In genomic region chr17:12749421-12750367, GRCm38 (mm10) we compare ENCODE assay signal across 8 mouse cellular contexts. TPM values are rescaled to one million over a fixed set of nuclear protein-coding genes. Genes with fewer than 3 reads are reported as not detected.
DNase-seq lines count a peak whose midpoint lies in the region; ATAC-seq and TF ChIP-seq lines count a peak whose summit lies in the region.

No protein-coding gene starts in this region.

- no peak overlapping the region for H3K9ac ChIP-seq in hindbrain, embryonic 12.5 days
- no peak overlapping the region for H3K9ac ChIP-seq in hindbrain, embryonic 11.5 days (ENCODE audit: low read depth, low read length)
- H3K9ac ChIP-seq in hindbrain, embryonic 16.5 days (ENCODE audit: low read depth, low read length): no peak overlapping the region
- H3K9ac ChIP-seq in lung, embryonic 14.5 days: no peak overlapping the region

- peak overlapping the region; percentile 52; the same call in 1 of the 2 replicates for H3K27ac ChIP-seq in hindbrain, embryonic 12.5 days
- H3K27ac ChIP-seq in hindbrain, embryonic 11.5 days (ENCODE audit: low read depth, low read length): no peak overlapping the region; the same call in 1 of the 2 replicates
- 0 out of 2 replicates have a peak overlapping the region, but pooled peaks have one; percentile 23 for H3K27ac ChIP-seq in hindbrain, embryonic 16.5 days (ENCODE audit: low read depth, low read length)
- H3K27ac ChIP-seq in lung, embryonic 14.5 days (ENCODE audit: low read depth): peak overlapping the region; percentile 93

- no peak for TF ChIP-seq CTCF in lung, embryonic 14.5 days (IDR thresholded peaks at IDR 0.05; ENCODE audit: low read depth)

- H3K4me3 ChIP-seq in hindbrain, embryonic 12.5 days: no peak overlapping the region
- H3K4me3 ChIP-seq in hindbrain, embryonic 11.5 days (ENCODE audit: low read depth, low read length): no peak overlapping the region
- no peak overlapping the region for H3K4me3 ChIP-seq in hindbrain, embryonic 16.5 days (ENCODE audit: low read length)
- H3K4me3 ChIP-seq in lung, embryonic 14.5 days (ENCODE audit: low read depth, low read length): no peak overlapping the region

- ATAC-seq in hindbrain, embryonic 12.5 days (ENCODE audit: low FRiP score): no peak
- no peak for ATAC-seq in hindbrain, embryonic 11.5 days (ENCODE audit: low FRiP score)
- ATAC-seq in hindbrain, embryonic 16.5 days: peak; percentile 55; the same call in 1 of the 2 replicates
- ATAC-seq in lung, embryonic 14.5 days (ENCODE audit: insufficient read depth): peak; percentile 74

- no peaks in the 10 kb centered on the region for H3K9me3 ChIP-seq in hindbrain, embryonic 12.5 days (replicated peaks)
- H3K9me3 ChIP-seq in hindbrain, embryonic 11.5 days (ENCODE audit: control insufficient read depth, low read length): no peaks in the 10 kb centered on the region
- H3K9me3 ChIP-seq in hindbrain, embryonic 16.5 days (ENCODE audit: control insufficient read depth, low read length): no peaks in the 10 kb centered on the region
- H3K9me3 ChIP-seq in lung, embryonic 14.5 days (ENCODE audit: low read depth, low read length): no peaks in the 10 kb centered on the region

- peaks cover 37% of the 10 kb centered on the region for H3K4me1 ChIP-seq in hindbrain, embryonic 12.5 days
- H3K4me1 ChIP-seq in hindbrain, embryonic 11.5 days (replicated peaks; ENCODE audit: control insufficient read depth, insufficient read depth, low read length): 0 out of 2 replicates have a peak, but pooled peaks cover 3% of the 10 kb centered on the region
- H3K4me1 ChIP-seq in hindbrain, embryonic 16.5 days (ENCODE audit: control insufficient read depth, insufficient read depth, low read depth, low read length): peaks cover 19% of the 10 kb centered on the region
- peaks cover 54% of the 10 kb centered on the region for H3K4me1 ChIP-seq in lung, embryonic 14.5 days (ENCODE audit: insufficient read depth)

- H3K36me3 ChIP-seq in hindbrain, embryonic 12.5 days: peaks cover 16% of the 10 kb centered on the region
- no peaks in the 10 kb centered on the region; the same call in 1 of the 2 replicates for H3K36me3 ChIP-seq in hindbrain, embryonic 11.5 days (ENCODE audit: control insufficient read depth, insufficient read depth, low read length)
- peaks cover 9% of the 10 kb centered on the region; the same call in 1 of the 2 replicates for H3K36me3 ChIP-seq in hindbrain, embryonic 16.5 days (ENCODE audit: control insufficient read depth, insufficient read depth, low read length)
- peaks cover 69% of the 10 kb centered on the region for H3K36me3 ChIP-seq in lung, embryonic 14.5 days (ENCODE audit: insufficient read depth)

- no peak overlapping the region for H3K4me2 ChIP-seq in hindbrain, embryonic 12.5 days (replicated peaks)
- H3K4me2 ChIP-seq in hindbrain, embryonic 11.5 days (replicated peaks; ENCODE audit: low read depth, low read length): no peak overlapping the region
- no peak overlapping the region for H3K4me2 ChIP-seq in hindbrain, embryonic 16.5 days (ENCODE audit: low read length)
- H3K4me2 ChIP-seq in lung, embryonic 14.5 days: peak overlapping the region; percentile 51

- no peak for DNase-seq in hindbrain, embryonic 11.5 days (ENCODE audit: low spot score)
- DNase-seq in embryo, embryonic 11 days: peak; percentile 60
- DNase-seq in lung, embryonic 14.5 days: peak; percentile 81
- no peak for DNase-seq in spleen, postnatal 14 days (ENCODE audit: low spot score in 2 of 2)
- no peak for DNase-seq in adipocyte (ENCODE audit: low spot score)
- no peak for DNase-seq in left cerebral cortex, adult 8-10 months (ENCODE audit: low spot score in 2 of 2)

- WGBS in hindbrain, embryonic 12.5 days: 50% methylated on average over 8 of the region's 8 CpGs
- 60% methylated on average over 8 of the region's 8 CpGs for WGBS in hindbrain, embryonic 11.5 days
- 55% methylated on average over 8 of the region's 8 CpGs for WGBS in hindbrain, embryonic 16.5 days
- WGBS in lung, embryonic 14.5 days: 17% methylated on average over 8 of the region's 8 CpGs

- no peaks in the 10 kb centered on the region for H3K27me3 ChIP-seq in hindbrain, embryonic 12.5 days
- no peaks in the 10 kb centered on the region for H3K27me3 ChIP-seq in hindbrain, embryonic 11.5 days (ENCODE audit: control insufficient read depth, insufficient read depth, low read length)
- no peaks in the 10 kb centered on the region for H3K27me3 ChIP-seq in hindbrain, embryonic 16.5 days (replicated peaks; ENCODE audit: control insufficient read depth, insufficient read depth, low read length)
- H3K27me3 ChIP-seq in lung, embryonic 14.5 days (ENCODE audit: insufficient read depth, low read length): no peaks in the 10 kb centered on the region

RNA-seq across cellular contexts. Expression of gene Igf2r, which starts 19.8 kb away (rescaled TPM):
- 27.5 and 30.4 TPM in 2 replicates for polyA plus RNA-seq in hindbrain, embryonic 12.5 days (2016; fragmentation: Nextera tagmentation; extraction: Ambion mirVana)
- 16.9 and 18.7 TPM in 2 replicates for polyA plus RNA-seq in hindbrain, embryonic 11.5 days (2014; fragmentation: Nextera tagmentation; extraction: Ambion mirVana)
- 6.4 and 10.1 TPM in 2 replicates for polyA plus RNA-seq in hindbrain, embryonic 16.5 days (2015; fragmentation: Nextera tagmentation; extraction: Ambion mirVana)
- polyA plus RNA-seq in lung, embryonic 14.5 days (2014; fragmentation: Nextera tagmentation; extraction: Ambion mirVana): 86.6 and 87.0 TPM in 2 replicates
- 10 to 100 TPM; 26.6 to 27.7 (median 27.2) TPM for total RNA-seq in left cerebral cortex, adult 8-10 months (2022)

Comparison
In these comparisons a context has a peak if more than half of its experiments do, and no peak if none do; other contexts are left out.
1. ATAC-seq: peak in hindbrain, embryonic 16.5 days (single experiment) and lung, embryonic 14.5 days (single experiment); none in hindbrain, embryonic 12.5 days (single experiment) and hindbrain, embryonic 11.5 days (single experiment).
2. DNase-seq: peak in embryo, embryonic 11 days (single experiment) and lung, embryonic 14.5 days (single experiment); none in hindbrain, embryonic 11.5 days (single experiment), spleen, postnatal 14 days (0 of 2), adipocyte (single experiment) and left cerebral cortex, adult 8-10 months (0 of 2).